Mouse (Mus musculus) cerebellum, adult 18-20 months (tissue): Measurements from ENCODE around the gene Hpdl.
"Not testable (repeated sequence)": the region's sequence is repeated elsewhere in the genome, so short reads cannot be mapped to it uniquely, and the experiment has no call there.

Experiments
- DNase-seq, 2 experiments: peaks; one replicate each; pipeline ENCODE4 v3.0.0; 2021

Hpdl gene

GRCm38 (mm10) chr4:116821694-116822016 is at the start of gene Hpdl:
TSS of gene Hpdl (minus strand) at chr4:116821707.
- DNase-seq, result no peak

GRCm38 (mm10) chr4:116869898-116870297 is 48.4 kb upstream of the Hpdl start:
- no peak for DNase-seq

- DNase-seq, result no peak
Observed at GRCm38 (mm10) chr4:116862023-116862422, 40.5 kb upstream of the Hpdl start.

- no peak for DNase-seq
Observed at GRCm38 (mm10) chr4:116859711-116860110, 38.2 kb upstream of the Hpdl start.

- DNase-seq, result no peak
Observed at GRCm38 (mm10) chr4:116857203-116857602, 35.7 kb upstream of the Hpdl start.

- no peak for DNase-seq
Observed at GRCm38 (mm10) chr4:116854286-116854685, 32.8 kb upstream of the Hpdl start.

GRCm38 (mm10) chr4:116849901-116850300 is 28.4 kb upstream of the Hpdl start:
- DNase-seq, result no peak

GRCm38 (mm10) chr4:116844324-116844723 is 22.8 kb upstream of the Hpdl start:
- no peak for DNase-seq

GRCm38 (mm10) chr4:116840841-116841240 is 19.3 kb upstream of the Hpdl start:
- DNase-seq, result no peak

GRCm38 (mm10) chr4:116840096-116840495 is 18.6 kb upstream of the Hpdl start:
- DNase-seq, result not testable (repeated sequence)

GRCm38 (mm10) chr4:116838999-116839398 is 17.5 kb upstream of the Hpdl start:
- DNase-seq, result no peak

- DNase-seq, result no peak
Observed at GRCm38 (mm10) chr4:116830070-116830368, 8.5 kb upstream of the Hpdl start.

GRCm38 (mm10) chr4:116829364-116830069 is 8.0 kb upstream of the Hpdl start:
- no peak for DNase-seq

- peak; percentile 54 to 64 for DNase-seq
Observed at GRCm38 (mm10) chr4:116827819-116828218, 6.3 kb upstream of the Hpdl start.

GRCm38 (mm10) chr4:116824541-116825004 is 3.1 kb upstream of the Hpdl start:
- DNase-seq, result peak; percentile 82 to 85

GRCm38 (mm10) chr4:116820902-116821693 is 409 bp downstream of the Hpdl start:
- DNase-seq, result peak; percentile 74 to 75

- DNase-seq, result no peak
Observed at GRCm38 (mm10) chr4:116819968-116820901, 1.3 kb downstream of the Hpdl start.

GRCm38 (mm10) chr4:116817486-116817885 is 4.0 kb downstream of the Hpdl start:
- peak; percentile 71 to 79 for DNase-seq

- no peak for DNase-seq
Observed at GRCm38 (mm10) chr4:116815276-116815675, 6.2 kb downstream of the Hpdl start.

GRCm38 (mm10) chr4:116811012-116811411 is 10.5 kb downstream of the Hpdl start:
- DNase-seq, result no peak

GRCm38 (mm10) chr4:116807197-116808129 is 14.0 kb downstream of the Hpdl start, which contains the start of the genes Toe1 and Mutyh:
TSS of gene Toe1 (minus strand) at chr4:116807640.
TSS of gene Mutyh (plus strand) at chr4:116807723.
- peak; percentile 93 to 96 for DNase-seq

- peak in 1 of 2 experiments; percentile 32 for DNase-seq
Observed at GRCm38 (mm10) chr4:116799901-116800300, 21.6 kb downstream of the Hpdl start.
